Mouse (Mus musculus) thymus, postnatal 14 days (tissue): ENCODE measurements at regions not wholly inside any gene's neighbourhood (a gene's known extent, or its start where the extent isn't known, plus 50 kb on each side); places are given as distances from the start of the nearest gene placed in this dataset.

ENCODE experiments used
- DNase-seq: peaks from one replicate; pipeline ENCODE4 v3.0.0; 2021

DNA sequence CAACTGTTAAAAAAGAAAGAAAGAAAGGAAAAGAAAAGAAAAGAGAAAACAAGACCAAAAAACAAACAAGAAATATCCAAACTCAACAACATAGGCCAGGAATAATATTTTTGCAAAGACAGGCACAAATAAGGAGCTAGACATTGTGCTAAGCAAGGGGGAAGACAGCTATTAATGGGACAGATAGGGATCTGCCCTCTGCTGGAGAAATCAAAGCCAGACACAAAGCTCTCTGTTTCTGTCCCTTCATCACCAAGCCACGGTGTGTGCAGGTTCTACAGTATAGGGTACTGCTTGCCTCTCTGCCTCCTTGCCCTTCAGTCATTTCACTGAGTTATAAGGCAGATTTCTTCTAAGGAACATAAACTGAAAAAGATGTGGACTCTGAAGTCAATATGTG is 57.8 kb upstream of the Chchd3 start:
- no peak for DNase-seq

DNA sequence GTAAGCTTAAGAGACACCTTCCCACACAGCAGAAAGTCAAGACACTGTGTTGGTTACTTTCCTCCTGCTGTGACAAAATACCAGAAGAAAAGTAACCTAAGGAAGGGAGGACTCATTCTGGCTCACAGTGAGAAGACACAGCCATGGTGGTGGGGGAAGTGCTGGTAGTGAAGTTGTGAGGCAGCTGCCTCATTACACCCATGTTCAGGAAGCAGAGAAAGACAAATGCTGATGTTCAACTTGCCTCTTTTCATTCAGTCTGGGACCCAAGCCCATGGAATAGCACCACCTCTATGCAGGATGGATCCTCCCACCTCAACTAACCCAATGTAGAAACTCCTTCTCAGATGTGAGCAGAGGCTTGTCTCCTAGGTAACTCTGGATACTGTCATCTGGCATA is 60.5 kb upstream of the Chchd3 start:
- no peak for DNase-seq

DNA sequence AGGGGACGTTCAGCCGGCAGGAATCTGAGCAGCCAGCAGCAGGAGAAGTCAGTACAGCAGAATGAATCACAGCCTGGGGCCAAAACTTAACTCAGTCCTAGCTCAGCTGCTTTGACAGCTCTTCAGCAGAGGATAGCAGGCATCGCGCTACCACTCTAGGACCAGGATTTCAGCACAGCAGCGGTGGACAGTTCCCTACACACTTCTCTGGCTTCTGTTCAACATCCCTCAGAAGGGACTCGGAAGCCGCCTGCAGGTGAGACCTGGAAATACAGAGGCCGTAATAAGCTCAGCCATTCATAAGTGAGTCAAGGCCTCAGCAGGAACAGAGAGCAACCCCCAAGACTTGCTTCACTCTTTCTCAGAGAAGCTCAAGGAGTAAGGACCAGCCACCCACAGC is 66.5 kb upstream of the Chchd3 start:
- DNase-seq: peak; percentile 83

DNA sequence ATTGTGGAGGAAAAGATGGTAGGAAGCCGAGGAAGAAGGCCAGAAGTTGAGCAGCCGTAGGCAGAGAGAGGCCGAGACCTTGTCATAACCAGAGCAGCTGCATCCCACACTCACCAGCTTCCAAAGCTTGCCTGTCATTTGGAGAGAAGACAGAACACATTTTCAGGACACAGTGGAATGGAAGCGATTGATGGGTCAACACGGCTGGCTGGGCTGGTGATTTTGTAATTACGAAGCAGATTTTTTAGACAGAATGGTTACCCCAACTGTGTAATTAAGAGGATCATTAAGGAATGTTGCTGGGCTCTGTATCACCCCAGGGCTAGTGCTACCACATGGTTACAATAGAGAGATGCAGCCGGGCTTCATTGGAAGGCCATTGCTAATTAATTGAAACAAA is 76.8 kb upstream of the Chchd3 start:
- no peak for DNase-seq

GRCm38 (mm10) chr6:33137823-33138222 is 77.8 kb upstream of the Chchd3 start:
- DNase-seq: peak; percentile 19

DNA sequence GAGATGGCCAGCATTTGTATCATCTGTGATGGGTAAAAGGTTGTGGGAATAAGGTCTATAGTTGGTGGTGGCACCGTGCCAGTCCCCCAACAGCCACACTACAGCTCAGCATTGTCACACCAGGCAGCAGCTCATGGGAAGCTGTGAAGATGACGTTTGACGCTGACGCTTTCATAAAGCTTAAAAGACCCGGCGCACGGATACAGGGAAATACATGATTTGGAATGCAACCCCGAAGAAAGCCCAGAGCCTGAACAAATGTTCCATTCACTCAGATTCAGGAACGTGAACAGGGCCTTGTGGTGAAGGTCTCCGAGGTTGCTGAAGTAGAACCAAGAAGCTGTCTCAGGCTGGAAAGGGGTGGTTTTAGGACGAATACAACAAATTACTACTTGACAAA is 82.4 kb upstream of the Exoc4 start:
- DNase-seq: no peak

- no peak for DNase-seq
Measured at GRCm38 (mm10) chr6:33173606-33174005, 75.3 kb upstream of the Exoc4 start.

GRCm38 (mm10) chr6:33174616-33175015 is 74.3 kb upstream of the Exoc4 start:
- peak; percentile 37 for DNase-seq

DNA sequence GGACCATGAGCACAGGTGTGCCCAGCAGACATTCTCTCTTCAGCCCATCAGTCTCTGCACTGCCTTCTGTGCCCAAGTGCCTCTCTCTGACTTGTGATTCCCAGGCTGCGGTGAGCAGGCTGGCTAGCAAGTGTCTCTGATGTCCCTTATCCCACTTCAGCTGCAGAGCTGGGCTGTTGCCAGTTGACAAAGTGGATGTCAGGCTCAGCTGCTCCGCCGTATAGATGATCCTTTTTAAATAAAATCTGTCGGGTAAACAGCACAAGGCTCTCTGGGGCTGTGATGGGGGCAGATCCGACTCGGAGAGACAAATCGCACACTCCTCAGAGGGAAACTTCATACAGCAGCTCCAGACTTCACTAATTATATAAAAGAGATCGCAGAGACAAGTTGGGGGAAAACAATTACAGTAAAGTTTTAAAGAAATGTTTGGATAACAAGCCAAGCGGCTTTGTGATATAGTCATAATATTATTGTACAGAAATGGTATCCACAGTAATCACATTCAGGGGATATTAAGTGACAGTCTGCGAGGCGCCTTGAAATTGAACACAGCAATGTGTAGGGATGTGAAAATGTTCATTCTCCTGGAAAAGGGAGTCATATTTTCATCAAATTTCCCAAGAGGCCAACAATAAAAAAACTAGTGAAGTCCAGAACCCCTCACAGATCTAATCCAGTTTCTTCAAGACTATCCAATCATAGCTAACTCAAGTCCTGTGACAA is 59.2 kb upstream of the Exoc4 start:
- no peak for DNase-seq

DNA sequence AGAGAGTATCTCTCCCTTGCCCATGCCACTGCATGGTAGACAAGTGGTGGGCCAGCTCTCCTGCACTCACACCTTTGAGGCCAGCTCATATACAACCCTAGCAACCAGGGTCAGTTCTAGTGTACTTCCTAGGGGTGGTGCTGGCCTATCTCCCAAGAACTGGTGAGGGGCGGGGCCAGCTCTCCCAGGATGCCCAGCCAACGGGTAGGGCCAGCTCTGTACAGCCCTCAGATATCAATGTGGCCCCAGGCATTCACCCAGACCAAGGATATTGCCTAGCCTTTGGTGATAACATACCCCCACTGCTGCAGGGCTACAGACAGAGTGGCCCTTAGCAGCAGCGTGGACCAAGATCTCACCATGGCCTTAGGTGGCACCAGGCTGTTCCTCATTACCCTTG is 55.1 kb upstream of the Exoc4 start:
- DNase-seq: no peak
